In the genomic region with DNA sequence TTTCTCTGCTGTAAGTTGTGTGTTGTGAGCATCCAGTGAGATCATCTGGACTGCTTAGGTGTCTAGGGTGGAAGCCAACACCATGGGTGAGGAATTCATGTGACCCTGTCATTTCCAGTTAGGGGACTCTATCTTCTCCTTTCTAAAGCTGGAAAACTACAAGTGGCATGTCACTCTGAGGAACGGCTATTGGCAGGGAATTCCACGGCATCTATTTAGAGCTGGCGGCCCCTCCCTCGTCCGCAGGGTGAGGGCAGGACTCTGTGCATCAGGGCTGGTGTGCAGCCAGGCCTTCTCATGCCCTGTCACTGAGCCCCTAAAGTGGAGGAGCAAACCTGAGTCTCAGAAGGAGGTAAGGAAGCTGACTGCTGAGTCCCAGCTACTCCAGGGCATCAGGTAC, we compare ENCODE assay signal across 20 mouse cellular contexts. TPM values are rescaled to one million over a fixed set of nuclear protein-coding genes. Genes with fewer than 3 reads are reported as not detected.
DNase-seq lines count a peak whose midpoint lies in the region; ATAC-seq and TF ChIP-seq lines count a peak whose summit lies in the region.
"Had no signal": no experiment of that assay in that cellular context is flagged by ENCODE, and none has a peak within 500 bp of the region (broad histone marks: within the 10 kb centered on the region; RNA-seq: fewer than 3 reads in every experiment).

No protein-coding gene starts in this region.

- no peaks in the 10 kb centered on the region for H3K27me3 ChIP-seq in cerebellum, adult 2 months (ENCODE audit: control insufficient read depth, insufficient read depth, low read length)
- H3K27me3 ChIP-seq in heart, embryonic 14.5 days (ENCODE audit: control insufficient read depth, insufficient read depth, low read length): no peaks in the 10 kb centered on the region
- no peaks in the 10 kb centered on the region for H3K27me3 ChIP-seq in forebrain, embryonic 13.5 days
- H3K27me3 ChIP-seq: intestine, embryonic 15.5 days; limb, embryonic 13.5 days; liver, embryonic 12.5 days had no signal

- H3K9me3 ChIP-seq in heart, embryonic 14.5 days (ENCODE audit: control insufficient read depth, low read length): no peaks in the 10 kb centered on the region
- H3K9me3 ChIP-seq in forebrain, embryonic 13.5 days (replicated peaks): no peaks in the 10 kb centered on the region
- H3K9me3 ChIP-seq: hindbrain, embryonic 10.5 days; intestine, embryonic 15.5 days; limb, embryonic 13.5 days; liver, embryonic 12.5 days had no signal

- 41% methylated on average over 5 of the region's 5 CpGs for WGBS in cerebellum, adult 2 months
- WGBS in heart, embryonic 14.5 days: 27% methylated on average over 5 of the region's 5 CpGs
- 81% methylated on average over 5 of the region's 5 CpGs for WGBS in forebrain, embryonic 13.5 days

- no peak overlapping the region for H3K4me3 ChIP-seq in cerebellum, adult 2 months (replicated peaks; ENCODE audit: insufficient read depth, low read depth, low read length)
- no peak overlapping the region for H3K4me3 ChIP-seq in heart, embryonic 14.5 days (ENCODE audit: control insufficient read depth in 1 of 2, insufficient read depth in 1 of 2, low read depth in 1 of 2, low read length in 2 of 2)
- no peak overlapping the region for H3K4me3 ChIP-seq in forebrain, embryonic 13.5 days
- H3K4me3 ChIP-seq: hindbrain, embryonic 10.5 days; intestine, embryonic 15.5 days; limb, embryonic 13.5 days; liver, embryonic 12.5 days had no signal

- H3K27ac ChIP-seq in cerebellum, adult 2 months (ENCODE audit: insufficient read depth, low read length): peak overlapping the region; percentile 7; the same call in 1 of the 2 replicates
- H3K27ac ChIP-seq in heart, embryonic 14.5 days (replicated peaks in 1 of 2; ENCODE audit: control insufficient read depth in 1 of 2, insufficient read depth in 1 of 2, low read depth in 2 of 2, low read length in 2 of 2): peak overlapping the region; percentile 61 to 78
- no peak overlapping the region for H3K27ac ChIP-seq in forebrain, embryonic 13.5 days
- H3K27ac ChIP-seq: hindbrain, embryonic 10.5 days; intestine, embryonic 15.5 days; limb, embryonic 13.5 days; liver, embryonic 12.5 days; stomach, postnatal 0 days had no signal

- ATAC-seq in heart, embryonic 14.5 days (ENCODE audit: insufficient number of reproducible peaks, insufficient read depth, low FRiP score, low read depth): peak; percentile 68
- no peak for ATAC-seq in forebrain, embryonic 13.5 days
- ATAC-seq: hindbrain, embryonic 16.5 days; intestine, embryonic 15.5 days; liver, embryonic 12.5 days had no signal

- no peak overlapping the region for H3K4me2 ChIP-seq in heart, embryonic 14.5 days (ENCODE audit: low read length)
- H3K4me2 ChIP-seq in forebrain, embryonic 13.5 days: no peak overlapping the region
- H3K4me2 ChIP-seq: intestine, embryonic 15.5 days; limb, embryonic 13.5 days; liver, embryonic 12.5 days; midbrain, embryonic 11.5 days had no signal

- TF ChIP-seq POLR2A in cerebellum, adult 2 months (IDR thresholded peaks at IDR 0.05; ENCODE audit: borderline replicate concordance, insufficient read depth, low read length): no peak

- no peak overlapping the region for H3K9ac ChIP-seq in heart, embryonic 14.5 days (ENCODE audit: low read length)
- no peak overlapping the region for H3K9ac ChIP-seq in forebrain, embryonic 13.5 days
- H3K9ac ChIP-seq: intestine, embryonic 15.5 days; limb, embryonic 13.5 days; liver, embryonic 12.5 days had no signal

- no peak for TF ChIP-seq CTCF in cerebellum, adult 2 months (IDR thresholded peaks at IDR 0.05; ENCODE audit: borderline replicate concordance, insufficient read depth, low read depth, low read length)

- intact Hi-C loops in heart, postnatal 25 days (cut with DNase I): no loop called here

- DNase-seq in cerebellum, adult 2 months: no peak
- DNase-seq in cerebellum, postnatal 36 days: no peak
- peak; percentile 49 for DNase-seq in heart, adult 8-10 months (ENCODE audit: low spot score)
- peak; percentile 14 for DNase-seq in heart, postnatal 25 days (ENCODE audit: low spot score)
- DNase-seq in adrenal gland, adult 18-20 months (ENCODE audit: low spot score in 2 of 2): no peak
- no peak for DNase-seq in cerebellum, adult 9-11 months
- DNase-seq: adrenal gland, postnatal 25 days; kidney, adult 8-10 months; kidney, postnatal 10 days; lung, adult 18-20 months; lung, postnatal 10 days had no signal

- H3K4me1 ChIP-seq in cerebellum, adult 2 months (ENCODE audit: control insufficient read depth, insufficient read depth, low read length): peaks cover 44% of the 10 kb centered on the region
- peaks cover 8 to 21% of the 10 kb centered on the region in 2 experiments for H3K4me1 ChIP-seq in heart, embryonic 14.5 days (ENCODE audit: control insufficient read depth in 2 of 2, insufficient read depth in 2 of 2, low read length in 2 of 2)
- no peaks in the 10 kb centered on the region for H3K4me1 ChIP-seq in forebrain, embryonic 13.5 days
- H3K4me1 ChIP-seq: intestine, embryonic 15.5 days; limb, embryonic 13.5 days had no signal

- H3K36me3 ChIP-seq in heart, embryonic 14.5 days (ENCODE audit: control insufficient read depth, insufficient read depth, low read length): no peaks in the 10 kb centered on the region
- H3K36me3 ChIP-seq in forebrain, embryonic 13.5 days (ENCODE audit: poor library complexity, severe bottlenecking): no peaks in the 10 kb centered on the region
- H3K36me3 ChIP-seq: hindbrain, embryonic 10.5 days; intestine, embryonic 15.5 days; limb, embryonic 13.5 days; liver, embryonic 12.5 days had no signal

RNA-seq across cellular contexts. Expression of gene Dusp5, which starts 35.0 kb away (rescaled TPM):
- polyA plus RNA-seq in cerebellum, adult 2 months (2012; rRNA removed): 80.4 and 87.9 TPM in 2 replicates
- total RNA-seq in heart, adult 8-10 months (2022): 1 to 10 TPM; 3.1 to 5.6 (median 4.2) TPM
- 6.7 and 7.4 TPM in 2 replicates for polyA plus RNA-seq in heart, embryonic 14.5 days (2014; fragmentation: Nextera tagmentation; extraction: Ambion mirVana)
- 1 to 10 TPM; 6.2 to 7.6 TPM for total RNA-seq in heart, postnatal 25 days (2021)
- total RNA-seq in adrenal gland, adult 18-20 months (2021): 10 to 100 TPM in 1 of 2 experiments, 1 to 10 TPM in 1; 6.5 to 13.6 TPM
- polyA plus RNA-seq in forebrain, embryonic 13.5 days (2015; fragmentation: Nextera tagmentation; extraction: Ambion mirVana): 1.5 and 1.8 TPM in 2 replicates

Comparison
In these comparisons a context has a peak if more than half of its experiments do, and no peak if none do; other contexts are left out.
1. DNase-seq: peak in heart, adult 8-10 months (single experiment) and heart, postnatal 25 days (single experiment); none in cerebellum, adult 2 months (0 of 2), cerebellum, postnatal 36 days (0 of 2), adrenal gland, adult 18-20 months (0 of 2) and cerebellum, adult 9-11 months (single experiment).